Mouse (Mus musculus): ENCODE data around the gene Gm17660. TPM values are rescaled to one million over a fixed set of nuclear protein-coding genes. Genes with fewer than 3 reads are reported as not detected.

The Gm17660 gene
- not detected in 2 replicates for polyA plus RNA-seq (2012)

DNA sequence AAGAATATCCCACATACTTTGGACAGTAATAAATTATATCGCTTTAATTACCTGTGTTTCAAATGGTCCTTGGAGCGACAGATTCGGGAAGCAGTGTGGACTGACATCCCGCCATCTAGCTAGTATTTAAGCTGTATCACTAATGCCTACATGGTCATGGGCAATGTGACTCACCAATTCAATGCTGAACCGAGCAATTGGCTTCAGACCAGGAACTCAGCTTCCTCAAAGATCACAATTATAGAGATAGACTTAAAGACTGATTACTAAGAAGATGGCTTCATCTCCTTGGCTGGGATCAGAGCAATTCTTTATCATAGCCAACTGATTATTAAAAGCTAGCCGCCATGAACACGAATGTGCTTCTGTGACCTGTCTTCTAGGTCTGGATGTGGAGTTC, at the start of gene Gm17660:
Gene Gm17660 (minus strand): TSS at position 101 of the 400 bp plus-strand sequence.

DNA sequence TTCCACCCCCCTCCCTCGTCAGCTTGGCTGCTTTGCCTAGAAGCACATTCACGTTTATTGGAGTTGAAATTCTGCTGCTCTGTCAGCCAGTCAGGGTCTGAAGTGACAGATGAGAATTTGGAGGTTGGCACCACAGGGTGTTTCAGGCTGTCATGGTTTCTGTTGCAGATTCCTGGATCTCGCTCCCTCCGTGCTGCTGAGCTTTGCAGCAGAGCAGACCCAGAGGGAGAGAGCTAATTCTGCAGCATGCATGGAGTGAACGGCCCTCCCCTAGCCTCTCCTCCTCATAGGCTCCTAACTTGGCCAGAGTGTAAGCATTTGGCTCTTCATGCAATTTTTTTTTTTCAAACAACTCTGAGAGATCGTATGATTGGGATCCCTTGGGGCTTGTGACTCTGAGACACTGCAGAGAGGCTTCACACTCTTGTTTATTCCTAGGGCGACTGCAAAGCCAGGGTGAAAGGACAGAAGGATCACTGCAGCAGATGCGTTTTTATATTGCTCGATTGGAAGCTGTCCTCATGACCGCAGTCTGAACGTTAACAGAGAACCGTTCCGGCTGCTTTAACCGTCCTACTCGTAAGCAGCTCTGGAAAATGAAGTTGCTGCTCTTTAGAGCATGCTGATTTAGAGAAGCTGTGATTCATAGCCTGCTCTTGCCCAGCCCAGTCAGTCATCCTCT, 36.2 kb upstream of the Gm17660 start, which contains the start of gene Sparcl1:
Gene Sparcl1 (minus strand): TSS at position 243 of the 682 bp plus-strand sequence.

DNA sequence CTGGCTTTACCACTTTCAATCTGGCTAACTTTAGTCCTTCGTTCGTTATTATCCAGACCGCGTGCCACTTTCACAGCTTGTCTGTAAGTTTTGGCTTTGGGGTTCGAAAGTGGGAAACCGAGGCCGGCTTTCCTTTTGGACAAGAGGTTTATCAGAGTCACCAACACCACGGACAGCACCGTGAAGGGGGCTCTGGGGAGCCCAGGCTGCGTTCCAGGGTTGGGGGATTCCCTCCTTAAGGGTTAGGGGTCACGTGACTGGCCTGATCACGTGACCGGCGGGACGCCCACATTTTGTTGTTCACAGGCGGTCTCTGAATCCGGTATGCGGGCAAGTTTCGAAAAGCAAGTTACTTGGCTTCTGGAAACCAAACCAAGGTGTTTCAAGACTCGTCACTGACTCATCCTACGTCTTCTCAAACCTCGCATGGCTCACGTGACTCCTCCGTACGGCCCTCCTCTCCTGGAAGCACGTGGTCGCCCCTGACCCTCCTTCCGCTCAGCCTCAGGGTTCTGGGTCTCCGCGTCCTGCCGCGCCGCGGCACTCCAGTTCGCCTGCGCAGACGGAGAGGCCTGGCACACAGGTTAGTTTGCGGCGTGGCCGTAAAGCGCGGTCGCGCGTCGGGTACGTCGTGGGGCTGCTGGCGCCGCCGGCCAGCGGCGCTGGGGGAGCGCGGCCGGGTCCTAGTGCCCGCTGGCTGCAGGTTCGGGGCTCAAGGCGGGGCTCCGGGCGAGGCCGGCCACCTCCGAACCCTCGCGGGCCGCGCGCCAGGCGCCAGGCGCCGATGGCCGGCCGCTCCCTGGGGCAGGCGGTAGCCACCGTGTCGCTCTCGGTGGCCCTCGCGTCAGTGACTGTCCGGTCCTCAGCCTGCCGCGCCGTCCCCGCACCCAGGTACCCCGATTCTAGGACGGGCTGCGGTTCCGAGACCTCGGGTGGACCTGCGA, 30.9 kb downstream of the Gm17660 start, which contains the start of gene Nudt9:
Gene Nudt9 (plus strand): TSS at position 51 of the 944 bp plus-strand sequence.

DNA sequence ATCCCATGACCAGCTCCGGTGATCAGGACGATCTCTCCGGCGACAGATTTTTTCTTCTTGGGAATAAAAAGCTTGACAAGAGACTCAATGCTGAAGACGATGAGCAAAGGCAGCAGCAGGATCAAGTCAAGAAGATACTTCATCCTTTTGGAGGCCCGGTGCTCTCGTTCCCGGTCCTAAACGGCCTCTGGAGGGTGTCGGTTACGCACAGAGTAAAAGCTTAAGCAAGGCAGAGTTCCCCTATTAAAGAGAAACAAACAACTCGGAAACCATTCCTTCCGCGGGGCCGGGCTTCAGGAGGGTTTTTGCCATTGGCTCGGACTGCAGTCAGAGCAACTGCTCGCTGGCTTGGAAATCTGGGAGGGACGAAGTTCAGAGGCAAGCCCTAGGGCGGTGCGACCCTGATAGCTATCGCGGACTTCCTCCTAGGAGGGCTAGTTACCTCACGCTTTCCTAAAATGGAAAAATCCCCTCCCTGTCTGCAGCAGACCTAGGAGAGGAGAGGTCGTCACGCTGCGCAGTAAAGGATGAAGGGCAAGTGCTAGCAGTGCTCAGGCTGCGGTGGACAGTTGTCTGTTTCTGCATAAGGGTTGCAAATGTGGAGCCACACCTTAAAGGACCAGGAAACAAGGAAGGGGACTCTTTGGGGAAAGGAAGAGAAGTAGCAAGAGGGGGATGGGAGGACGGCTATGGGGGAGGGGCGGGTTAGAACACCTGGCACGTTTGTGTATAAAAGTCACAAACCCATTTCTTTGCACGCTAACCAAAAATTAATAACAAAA, 55.6 kb downstream of the Gm17660 start, which contains the start of gene Hsd17b11:
Gene Hsd17b11 (minus strand): TSS at position 323 of the 782 bp plus-strand sequence.

Other genes starting within 250 kb of the Gm17660 start
- 0.20 and 0.22 TPM in 2 replicates for gene Klhl8, start 166.3 kb downstream of the Gm17660 start, polyA plus RNA-seq (2012)
- not detected in 2 replicates for gene Hsd17b13, start 100.2 kb downstream of the Gm17660 start, polyA plus RNA-seq (2012)
- 6.8 and 8.1 TPM in 2 replicates for gene Hsd17b11, start 55.7 kb downstream of the Gm17660 start, polyA plus RNA-seq (2012)
- gene Nudt9, start 31.3 kb downstream of the Gm17660 start, polyA plus RNA-seq (2012), result 91.7 and 99.6 TPM in 2 replicates
- not detected in 2 replicates for gene Sparcl1, start 36.1 kb upstream of the Gm17660 start, polyA plus RNA-seq (2012)
- gene Dspp, start 93.1 kb upstream of the Gm17660 start, polyA plus RNA-seq (2012), result not detected in 2 replicates
- 0.03 TPM in 1 of 2 replicates, not detected in the other for gene Dmp1, start 125.0 kb upstream of the Gm17660 start, polyA plus RNA-seq (2012)
- gene Ibsp, start 221.6 kb upstream of the Gm17660 start, polyA plus RNA-seq (2012), result 0.08 and 0.18 TPM in 2 replicates
- not detected in 2 replicates for gene Mepe, start 247.7 kb upstream of the Gm17660 start, polyA plus RNA-seq (2012)